Mouse (Mus musculus) spleen, embryonic (tissue): ENCODE measurements around the gene Onecut3.

Source experiments
- CTCF ChIA-PET: fragments of 350-600 bp; sonication (Branson Sonifier 250); formaldehyde crosslinking; loops from one replicate; lab custom pipeline; 2022; lab: Charles Lee

The Onecut3 gene

DNA sequence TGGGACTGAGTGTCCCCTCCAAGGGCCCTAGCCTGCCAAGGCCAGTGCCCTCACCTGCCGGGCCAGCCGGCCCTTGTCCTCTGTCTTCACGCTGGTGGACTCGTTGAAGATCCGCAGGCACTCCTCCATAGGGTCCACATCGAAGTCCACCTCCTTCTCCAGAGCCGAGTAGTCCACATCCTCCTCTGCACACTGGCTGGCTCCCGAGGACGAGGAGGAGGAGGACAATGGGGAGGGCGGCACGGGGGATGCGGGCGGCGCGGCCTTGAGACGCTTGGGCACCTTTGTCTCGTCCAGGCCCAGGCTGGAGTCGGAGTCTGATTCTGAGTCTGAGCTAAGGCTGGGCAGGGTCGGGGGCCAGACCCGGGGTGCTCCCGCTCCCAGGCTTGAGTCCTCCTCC is 54.6 kb downstream of the Onecut3 start:
- CTCF ChIA-PET: no interaction called here

DNA sequence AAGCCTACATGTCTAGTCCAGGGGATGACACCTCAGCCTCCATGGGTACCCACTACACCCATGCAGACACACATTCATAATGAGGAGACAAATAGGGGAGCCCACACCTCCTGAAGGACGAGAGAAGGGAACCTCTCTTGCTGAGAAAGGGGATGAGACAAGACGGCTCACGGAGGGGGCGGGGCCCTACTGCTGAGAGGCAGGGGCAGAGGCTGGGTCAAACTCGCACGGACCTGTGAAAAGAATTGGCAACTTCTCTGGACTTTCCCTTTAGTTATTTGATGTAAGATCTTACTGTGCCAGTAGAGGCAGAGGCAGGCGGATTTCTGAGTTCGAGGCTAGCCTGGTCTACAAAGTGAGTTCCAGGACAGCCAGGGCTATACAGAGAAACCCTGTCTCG is 57.7 kb downstream of the Onecut3 start:
- CTCF ChIA-PET: no interaction called here

DNA sequence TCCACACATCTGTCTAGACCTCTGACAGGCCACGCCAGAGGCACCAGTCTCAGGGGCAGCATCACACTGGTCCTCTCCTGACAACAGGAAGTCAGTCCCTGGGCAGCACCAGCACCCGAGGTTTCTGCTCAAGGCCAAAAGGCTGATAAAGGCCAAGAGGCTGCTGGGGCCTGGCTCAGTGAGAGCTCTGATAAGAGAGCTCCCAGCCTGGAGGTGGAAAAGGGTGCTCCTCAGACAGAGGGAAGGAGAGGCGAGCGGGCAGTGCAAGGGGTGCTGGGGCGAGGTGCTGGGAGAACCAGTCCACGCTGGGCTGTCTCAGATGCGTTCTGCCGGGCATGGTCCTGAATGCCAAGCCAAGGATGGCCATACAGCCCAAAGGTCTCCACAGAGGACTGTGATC is 58.9 kb downstream of the Onecut3 start:
- CTCF ChIA-PET: no interaction called here

DNA sequence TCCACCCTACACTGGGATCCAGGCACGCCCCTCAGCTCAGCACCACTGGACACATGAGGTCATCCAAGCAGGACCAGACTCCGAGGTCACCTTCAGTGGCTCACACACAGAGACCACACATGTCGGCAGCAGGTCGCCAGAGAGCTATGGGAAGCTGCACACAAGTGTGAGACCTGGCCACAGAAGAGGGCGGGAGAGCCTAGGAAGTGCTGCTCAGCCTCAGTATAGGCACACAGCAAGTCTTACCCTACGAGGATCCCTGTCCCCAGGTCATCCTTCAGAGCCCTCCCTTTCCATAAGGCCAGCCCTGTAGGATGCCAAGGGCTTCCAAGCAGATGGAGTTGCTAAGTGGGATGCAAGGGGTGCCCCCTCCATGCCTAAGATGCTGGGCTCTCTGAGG is 59.4 kb downstream of the Onecut3 start:
- CTCF ChIA-PET: no interaction called here

DNA sequence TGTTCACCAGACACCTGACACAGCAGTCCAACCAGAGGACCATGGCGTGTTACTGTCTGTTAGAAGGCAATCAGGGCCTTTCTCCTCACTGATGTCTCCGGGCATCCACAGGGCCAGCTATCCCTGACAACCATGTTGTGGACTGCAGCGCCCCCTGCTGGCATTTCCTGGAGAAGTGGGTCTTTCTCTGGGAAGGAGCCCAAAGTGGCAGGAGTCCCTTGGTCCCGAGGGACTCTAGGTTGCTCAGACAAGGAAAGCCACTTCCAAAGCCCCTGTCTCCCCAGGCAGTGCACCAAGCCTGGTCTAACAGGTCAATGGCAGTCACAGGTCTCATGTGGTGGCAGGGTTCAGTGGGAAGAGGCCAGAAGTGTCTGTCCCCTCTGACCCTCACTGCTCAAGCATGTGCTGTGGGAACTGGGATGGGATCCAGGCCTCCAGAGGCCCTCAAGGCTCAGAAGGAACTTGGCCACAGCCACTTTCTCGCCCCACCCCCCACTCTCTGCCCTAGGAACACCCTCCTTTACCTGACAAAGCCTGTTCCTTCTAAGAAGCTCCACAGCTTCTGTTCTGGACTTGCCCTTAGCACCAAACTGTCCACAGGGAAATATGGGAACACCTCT is 62.8 kb downstream of the Onecut3 start:
- CTCF ChIA-PET: no interaction called here

DNA sequence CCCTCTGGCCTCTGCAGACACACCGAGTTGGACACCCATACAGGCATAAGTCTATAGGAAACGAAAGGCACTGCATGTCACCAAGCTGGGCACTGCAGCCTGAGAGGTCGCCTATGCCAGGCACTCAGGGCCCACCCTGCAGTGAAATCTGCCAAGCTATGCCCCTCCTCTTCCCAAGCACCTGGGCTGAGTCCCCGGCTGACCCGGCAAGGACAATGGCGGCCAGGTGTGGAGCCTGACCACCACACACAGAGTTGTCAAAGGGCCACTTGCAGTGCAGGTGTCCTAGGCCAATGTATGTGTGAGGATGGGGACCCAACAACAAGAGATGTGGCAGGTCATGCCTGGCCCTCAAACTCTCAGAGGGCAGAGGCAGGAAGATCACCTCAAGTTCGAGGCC is 64.8 kb downstream of the Onecut3 start:
- CTCF ChIA-PET: no interaction called here

DNA sequence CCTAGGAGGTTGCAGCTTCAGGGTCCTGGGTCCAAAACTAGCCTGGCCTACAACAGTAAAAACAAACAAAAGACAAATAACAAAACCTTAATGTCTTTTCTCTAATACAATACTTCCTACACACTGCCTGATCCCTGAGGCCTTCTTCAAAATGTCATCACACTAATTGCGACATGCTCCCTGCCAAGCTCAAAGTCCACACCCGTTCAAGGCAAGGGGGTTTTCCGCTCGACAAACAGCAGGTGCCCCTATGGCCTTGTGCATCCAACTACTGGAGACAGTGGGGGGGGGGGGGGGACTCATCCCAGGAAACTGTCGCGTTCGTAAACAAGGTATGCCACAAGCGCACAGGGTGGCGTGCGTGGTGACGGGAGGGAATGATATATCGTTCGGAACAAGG is 66.0 kb downstream of the Onecut3 start:
- CTCF ChIA-PET: interaction anchor here (0.6 kb wide), 1 partner anchor 100 kb away, joined by 3 read pairs; no protein-coding TSS in a partner anchor

DNA sequence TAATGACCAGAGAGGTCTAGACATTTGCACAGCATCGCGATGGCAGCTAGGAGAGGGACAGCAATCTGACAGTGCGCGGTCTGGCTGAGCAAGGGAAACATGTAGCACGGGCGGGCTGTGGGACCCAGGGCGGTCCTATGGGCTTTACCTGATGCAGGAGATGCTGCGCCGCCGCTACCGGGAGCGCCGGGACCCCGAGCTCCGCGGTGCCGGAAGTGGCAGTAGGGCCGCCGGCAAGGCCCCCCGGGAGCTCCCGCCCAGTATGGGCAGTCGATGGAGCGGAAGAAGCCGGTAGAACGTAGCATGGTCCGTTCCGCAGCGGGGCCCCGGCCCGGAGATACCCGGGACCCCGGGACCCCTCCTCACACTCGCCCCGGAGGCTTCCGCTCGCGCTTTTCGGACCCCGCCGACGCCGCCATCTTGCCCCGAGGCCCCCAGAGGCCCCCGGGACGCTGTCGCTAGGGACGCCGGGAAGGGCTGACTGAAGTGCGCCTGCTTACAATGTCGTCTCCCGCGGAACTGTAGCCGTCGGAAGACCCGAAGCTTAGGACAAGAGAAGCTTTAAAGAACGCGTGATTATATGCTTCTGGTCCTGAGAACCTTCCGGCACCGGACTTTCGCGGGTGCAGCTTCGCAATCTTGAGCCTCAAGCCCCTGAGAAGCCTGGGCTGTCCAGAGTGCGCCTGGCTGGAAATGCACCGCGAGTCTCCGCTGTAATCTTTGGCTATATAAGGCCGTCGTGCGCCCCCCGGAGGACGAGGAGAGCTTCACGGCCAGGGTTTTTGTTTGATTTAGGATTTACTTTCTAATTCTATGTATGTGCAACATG is 66.7 kb downstream of the Onecut3 start, which contains the start of gene Rexo1:
Rexo1 (minus strand) TSS at position 445 of the 829 bp plus-strand sequence.
- CTCF ChIA-PET: interaction anchor here (0.6 to 1.3 kb wide), 6 partner anchors 9 to 100 kb away, joined by 3 to 5 read pairs (median 3); no protein-coding TSS in a partner anchor

DNA sequence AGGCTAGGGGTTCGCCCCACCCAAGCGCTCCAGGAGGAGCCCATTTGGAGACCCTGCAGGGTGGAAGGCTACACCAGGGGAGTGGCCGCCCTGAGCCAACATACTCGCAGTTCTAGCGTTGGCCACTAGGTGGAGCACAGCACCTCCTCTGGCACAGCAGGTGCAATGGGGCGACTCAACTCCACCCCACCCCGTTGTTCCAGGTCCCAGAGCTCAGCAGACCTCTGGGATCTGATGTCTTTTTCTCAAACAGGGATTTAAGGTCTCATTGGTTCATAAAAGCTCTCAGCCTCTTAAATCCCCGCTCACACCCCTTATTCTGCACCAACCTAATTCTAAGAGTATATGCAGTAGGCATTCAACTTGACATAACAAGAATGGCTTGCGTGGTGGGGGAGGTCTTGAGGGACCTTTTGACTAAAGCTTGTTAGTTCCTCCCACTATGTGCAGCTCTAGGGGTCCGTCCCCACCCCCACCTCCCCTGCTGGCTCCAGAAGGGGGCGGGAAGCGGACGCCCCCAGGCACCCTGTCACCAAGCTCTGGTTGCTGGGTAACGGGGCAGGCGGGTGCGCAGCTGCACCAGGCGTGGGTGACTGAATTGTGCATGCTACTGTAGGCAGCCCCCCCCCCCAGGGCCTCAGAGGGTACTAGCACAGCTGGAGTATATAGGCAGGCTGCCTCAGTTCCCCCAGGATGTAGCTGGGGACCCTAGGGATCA is 71.9 kb downstream of the Onecut3 start:
- CTCF ChIA-PET: interaction anchor here (0.6 to 1.2 kb wide), 8 partner anchors 8 to 307 kb away, joined by 3 to 4 read pairs (median 3); partner anchors contain the start of gene Csnk1g2
